Mouse (Mus musculus): Measurements from ENCODE around the gene Cped1. TPM values are rescaled to one million over a fixed set of nuclear protein-coding genes. Genes with fewer than 3 reads are reported as not detected.

Cped1 gene
- total and polyA plus RNA-seq, 2 experiments from 2014 or later, result 2.5 to 4.4 TPM

DNA sequence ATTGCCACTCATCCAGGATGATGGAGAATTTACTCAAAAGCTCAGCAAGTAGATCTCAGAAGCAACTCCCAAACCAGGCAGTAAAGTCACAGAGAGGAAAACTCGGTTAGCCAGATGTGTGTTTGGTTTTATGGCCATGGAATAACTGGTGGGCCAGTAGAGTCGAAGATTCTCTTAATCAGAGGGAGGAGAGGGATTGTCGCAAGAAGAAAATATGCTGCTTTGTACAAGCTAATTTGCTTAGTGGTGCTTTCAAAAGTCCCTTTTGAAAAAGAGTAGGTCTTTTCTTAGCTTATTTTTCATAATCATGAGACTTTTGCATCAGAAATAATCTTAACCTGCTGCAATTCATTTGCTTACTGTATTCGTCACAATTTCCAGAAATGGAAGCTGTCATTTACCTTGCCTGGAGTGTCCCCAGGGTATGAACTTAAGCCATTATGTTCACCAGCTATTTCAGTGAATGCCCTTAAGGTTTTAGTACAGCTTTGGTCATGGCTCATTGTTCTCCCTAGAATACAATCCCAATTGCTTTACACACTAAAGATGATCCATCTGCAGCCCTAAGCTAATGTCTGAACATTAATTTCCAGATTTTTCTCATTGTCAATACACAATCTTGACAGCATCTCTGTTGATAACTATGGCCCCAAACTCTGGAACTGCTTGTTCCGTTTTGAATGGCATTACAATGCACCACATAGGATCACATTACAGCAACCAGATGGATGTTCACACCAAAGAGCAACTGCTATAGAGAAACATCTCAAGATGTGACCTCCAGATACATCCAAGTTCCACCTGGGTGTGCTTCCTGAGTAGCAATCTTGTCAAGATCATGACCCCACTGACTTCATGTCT is 282.3 kb downstream of the Cped1 start:
- no peaks in the 10 kb centered on the region for H3K9me3 ChIP-seq (ENCODE audit: low read length)

GRCm38 (mm10) chr6:22268677-22269076 is 283.0 kb downstream of the Cped1 start:
- Histone ChIP-seq H3K4me1 (ENCODE audit: insufficient read depth, low read length) (no peaks in the 10 kb centered on the region), H3K4me2 (ENCODE audit: low read depth, low read length, poor library complexity, severe bottlenecking) (no peak overlapping the region), H3K4me3 (ENCODE audit: low read depth, low read length) (no peak overlapping the region), H3K36me3 (ENCODE audit: insufficient read depth, low read length) (no peaks in the 10 kb centered on the region), H3K27ac (ENCODE audit: low read depth, low read length) (no peak overlapping the region), H3K27me3 (ENCODE audit: insufficient read depth, low read length) (no peaks in the 10 kb centered on the region), H3K9ac (replicated peaks; ENCODE audit: low read length, poor library complexity, severe bottlenecking) (no peak overlapping the region), H3K9me3 (ENCODE audit: low read length) (no peaks in the 10 kb centered on the region)
- ATAC-seq (ENCODE audit: low FRiP score) (no peak), DNase-seq (ENCODE audit: low spot score) (no peak)
- no peak for TF ChIP-seq CTCF (IDR thresholded peaks at IDR 0.05)

More for the DNA sequence above, 282.3 kb downstream of the Cped1 start:
- Histone ChIP-seq H3K4me3 (ENCODE audit: low read depth, low read length) (no peak overlapping the region), H3K4me1 (ENCODE audit: insufficient read depth, low read length) (no peaks in the 10 kb centered on the region), H3K9ac (replicated peaks; ENCODE audit: low read length, poor library complexity, severe bottlenecking) (no peak overlapping the region), H3K36me3 (ENCODE audit: insufficient read depth, low read length) (no peaks in the 10 kb centered on the region), H3K27ac (ENCODE audit: low read depth, low read length) (no peak overlapping the region), H3K4me2 (ENCODE audit: low read depth, low read length, poor library complexity, severe bottlenecking) (no peak overlapping the region), H3K27me3 (ENCODE audit: insufficient read depth, low read length) (no peaks in the 10 kb centered on the region)
- TF ChIP-seq CTCF (IDR thresholded peaks at IDR 0.05), result no peak
- DNase-seq (ENCODE audit: low spot score), result no peak
- ATAC-seq (ENCODE audit: low FRiP score), result no peak
- 78% methylated on average over 5 of the region's 5 CpGs for WGBS

DNA sequence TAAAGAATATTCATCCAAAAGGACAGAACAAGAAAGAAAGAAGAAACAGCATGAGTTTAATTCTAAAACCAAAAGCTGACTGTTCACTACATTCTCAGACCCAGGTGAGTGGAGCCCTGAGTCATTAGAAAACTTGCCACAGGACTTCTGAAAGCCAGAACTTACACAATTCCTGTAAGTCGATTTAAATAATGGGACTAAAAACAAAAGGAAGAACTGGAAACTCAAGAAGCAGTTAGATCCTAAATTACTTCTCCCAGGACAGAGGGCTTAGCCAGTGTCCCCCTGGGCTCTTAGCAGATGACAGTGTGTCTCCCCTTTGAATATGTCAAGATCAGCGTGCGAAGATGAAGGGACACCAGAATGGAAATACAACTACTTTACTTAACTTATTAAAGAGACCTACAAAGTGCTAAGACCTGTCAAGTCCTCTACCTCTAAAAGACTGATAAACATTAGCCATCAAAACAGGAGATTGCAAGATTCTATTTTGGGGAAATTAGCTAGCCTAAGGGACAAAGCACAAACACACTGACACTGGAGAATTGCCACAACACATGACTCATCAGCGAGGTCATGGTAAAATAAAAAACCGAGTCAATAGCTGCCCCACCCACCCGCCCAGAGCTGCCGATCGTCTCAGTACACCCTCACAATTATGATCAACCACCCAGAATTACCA is 284.3 kb downstream of the Cped1 start:
- DNase-seq (ENCODE audit: low spot score) (no peak), ATAC-seq (ENCODE audit: low FRiP score) (no peak)
- TF ChIP-seq CTCF (IDR thresholded peaks at IDR 0.05), result no peak
- H3K9me3 ChIP-seq (ENCODE audit: low read length), result no peaks in the 10 kb centered on the region
- H3K27ac ChIP-seq (ENCODE audit: low read depth, low read length), result no peak overlapping the region
- no peak overlapping the region for H3K4me2 ChIP-seq (ENCODE audit: low read depth, low read length, poor library complexity, severe bottlenecking)
- H3K27me3 ChIP-seq (ENCODE audit: insufficient read depth, low read length), result no peaks in the 10 kb centered on the region
- H3K36me3 ChIP-seq (ENCODE audit: insufficient read depth, low read length), result no peaks in the 10 kb centered on the region
- H3K9ac ChIP-seq (replicated peaks; ENCODE audit: low read length, poor library complexity, severe bottlenecking), result no peak overlapping the region
- H3K4me3 ChIP-seq (ENCODE audit: low read depth, low read length), result no peak overlapping the region
- 78% methylated on average over 8 of the region's 8 CpGs for WGBS
- H3K4me1 ChIP-seq (ENCODE audit: insufficient read depth, low read length), result no peaks in the 10 kb centered on the region

GRCm38 (mm10) chr6:22277941-22278340 is 292.2 kb downstream of the Cped1 start:
- no peak overlapping the region for H3K4me2 ChIP-seq (ENCODE audit: low read depth, low read length, poor library complexity, severe bottlenecking)
- TF ChIP-seq CTCF (IDR thresholded peaks at IDR 0.05), result no peak
- WGBS, result 92% methylated on average over 3 of the region's 3 CpGs

DNA sequence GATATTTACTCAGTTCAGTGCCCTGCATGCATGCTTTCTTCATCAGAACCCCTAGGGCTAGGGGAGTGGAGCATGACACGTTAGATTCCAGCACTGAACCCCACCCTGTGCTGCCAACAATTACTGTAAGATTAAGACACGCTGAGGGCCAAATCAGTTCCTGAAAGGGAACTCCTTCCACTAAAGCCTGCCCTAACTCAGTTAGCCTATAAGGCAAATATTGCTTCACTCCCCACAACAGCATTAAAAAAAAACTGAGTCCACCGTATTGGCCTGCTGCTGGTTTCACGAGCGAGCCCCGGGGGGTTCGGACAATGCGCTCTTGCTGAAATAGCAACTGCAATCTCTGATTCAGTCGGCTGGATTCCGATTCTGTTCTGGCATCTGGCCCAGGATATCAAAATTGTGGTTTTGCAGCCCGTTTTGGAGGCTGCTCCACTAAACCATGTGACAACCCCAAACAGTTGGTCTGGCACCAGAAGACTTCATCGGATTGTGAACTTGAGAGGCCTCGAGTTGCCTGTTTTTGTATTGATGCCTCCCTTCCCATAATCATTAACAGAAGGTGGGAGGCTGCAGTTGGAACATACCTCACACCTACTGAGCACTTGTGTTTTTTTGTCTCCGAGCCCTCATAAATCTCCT is 294.6 kb downstream of the Cped1 start:
- ATAC-seq (ENCODE audit: low FRiP score), result no peak
- no peaks in the 10 kb centered on the region for H3K27me3 ChIP-seq (ENCODE audit: insufficient read depth, low read length)
- TF ChIP-seq CTCF (IDR thresholded peaks at IDR 0.05), result no peak
- H3K4me3 ChIP-seq (ENCODE audit: low read depth, low read length), result no peak overlapping the region
- no peak overlapping the region for H3K27ac ChIP-seq (ENCODE audit: low read depth, low read length)
- H3K9ac ChIP-seq (replicated peaks; ENCODE audit: low read length, poor library complexity, severe bottlenecking), result no peak overlapping the region
- no peak overlapping the region for H3K4me2 ChIP-seq (ENCODE audit: low read depth, low read length, poor library complexity, severe bottlenecking)
- H3K36me3 ChIP-seq (ENCODE audit: insufficient read depth, low read length), result no peaks in the 10 kb centered on the region
- H3K9me3 ChIP-seq (ENCODE audit: low read length), result no peaks in the 10 kb centered on the region
- H3K4me1 ChIP-seq (ENCODE audit: insufficient read depth, low read length), result no peaks in the 10 kb centered on the region
- 58% methylated on average over 14 of the region's 14 CpGs for WGBS
- peak; percentile 35 for DNase-seq (ENCODE audit: low spot score)

More at GRCm38 (mm10) chr6:22277941-22278340, 292.2 kb downstream of the Cped1 start:
- DNase-seq (ENCODE audit: low spot score) (no peak), ATAC-seq (ENCODE audit: low FRiP score) (no peak)
- Histone ChIP-seq H3K36me3 (ENCODE audit: insufficient read depth, low read length) (no peaks in the 10 kb centered on the region), H3K4me1 (ENCODE audit: insufficient read depth, low read length) (no peaks in the 10 kb centered on the region), H3K27me3 (ENCODE audit: insufficient read depth, low read length) (no peaks in the 10 kb centered on the region), H3K9me3 (ENCODE audit: low read length) (no peaks in the 10 kb centered on the region), H3K9ac (replicated peaks; ENCODE audit: low read length, poor library complexity, severe bottlenecking) (no peak overlapping the region), H3K27ac (ENCODE audit: low read depth, low read length) (no peak overlapping the region), H3K4me3 (ENCODE audit: low read depth, low read length) (no peak overlapping the region)
